Mouse (Mus musculus) A20 (cell line): Measurements from ENCODE around the gene Psma3.
"Not testable (repeated sequence)": the region's sequence is repeated elsewhere in the genome, so short reads cannot be mapped to it uniquely, and the experiment has no call there.

Source experiments
- DNase-seq: peaks from one replicate; pipeline ENCODE4 v3.0.0-alpha.2; 2011; ENCODE audit warnings: low read depth, low spot score

Psma3 gene

DNA sequence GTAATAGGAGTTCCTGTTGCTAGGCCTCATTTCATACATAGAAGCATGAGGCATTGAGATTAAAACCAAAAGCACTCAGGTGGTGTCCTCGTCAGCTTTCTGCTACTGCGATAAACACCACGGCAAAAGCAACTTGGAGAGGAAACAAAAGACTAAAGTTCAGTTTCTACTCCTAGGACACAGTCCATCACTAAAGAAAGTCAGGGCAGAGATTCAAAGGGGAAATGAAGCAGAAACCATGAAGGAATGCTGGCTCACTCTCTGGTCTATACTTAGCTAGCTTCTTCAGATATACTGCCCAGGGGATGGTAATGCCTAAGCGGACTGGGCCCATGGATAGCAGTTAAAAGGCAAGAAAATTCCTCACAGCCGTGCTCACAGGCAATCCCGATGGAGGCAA, 27.0 kb downstream of the Psma3 start:
- DNase-seq, result no peak

DNA sequence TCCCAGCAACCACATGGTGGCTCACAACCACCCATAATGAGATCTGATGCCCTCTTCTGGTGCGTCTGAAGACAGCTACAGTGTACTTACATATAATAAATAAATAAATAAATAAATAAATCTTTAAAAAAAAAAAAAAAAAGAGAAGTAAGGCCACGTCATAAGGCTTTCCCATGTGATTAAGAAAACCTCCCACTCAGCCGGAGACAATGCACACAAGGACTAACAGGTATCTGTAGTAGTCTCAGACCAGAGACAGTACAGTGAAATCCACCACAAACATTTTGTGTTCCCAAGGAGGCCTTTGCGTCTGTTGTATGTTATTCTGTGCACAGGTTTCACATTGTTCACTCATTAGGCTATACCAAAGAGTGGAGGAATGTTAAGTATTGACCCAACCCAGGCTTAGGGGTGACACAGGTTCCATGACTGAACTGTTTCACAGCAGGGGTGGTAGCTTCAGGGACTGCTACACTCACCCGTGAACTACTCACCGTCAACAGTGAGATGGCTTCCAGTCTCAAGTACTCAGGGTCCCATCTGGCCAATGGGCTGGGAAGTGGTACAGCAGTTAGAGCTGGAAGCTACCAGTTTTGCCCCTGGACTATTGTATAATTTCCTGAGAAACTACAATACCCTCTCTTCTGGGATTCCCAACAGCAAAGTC, 29.5 kb downstream of the Psma3 start:
- peak; percentile 19 for DNase-seq

DNA sequence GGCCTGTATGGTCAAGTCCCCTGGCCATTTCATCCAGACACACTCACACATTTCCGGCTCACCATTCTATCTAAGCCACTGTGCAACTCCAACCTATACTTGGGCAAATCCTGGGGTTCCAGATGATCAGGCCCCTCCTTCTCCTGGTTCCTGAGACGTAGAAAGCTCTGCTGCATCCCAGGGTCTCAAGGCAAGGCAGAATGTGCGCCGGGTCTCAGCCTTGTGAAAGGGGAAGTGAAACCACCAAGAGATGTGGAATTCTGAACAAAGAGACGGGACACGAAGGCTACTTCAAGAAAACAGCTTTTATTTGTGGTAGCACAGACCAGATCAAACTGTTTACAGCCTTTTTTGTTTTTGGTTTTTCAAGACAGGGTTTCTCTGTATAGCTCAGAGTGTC, 31.7 kb downstream of the Psma3 start:
- DNase-seq, result no peak

DNA sequence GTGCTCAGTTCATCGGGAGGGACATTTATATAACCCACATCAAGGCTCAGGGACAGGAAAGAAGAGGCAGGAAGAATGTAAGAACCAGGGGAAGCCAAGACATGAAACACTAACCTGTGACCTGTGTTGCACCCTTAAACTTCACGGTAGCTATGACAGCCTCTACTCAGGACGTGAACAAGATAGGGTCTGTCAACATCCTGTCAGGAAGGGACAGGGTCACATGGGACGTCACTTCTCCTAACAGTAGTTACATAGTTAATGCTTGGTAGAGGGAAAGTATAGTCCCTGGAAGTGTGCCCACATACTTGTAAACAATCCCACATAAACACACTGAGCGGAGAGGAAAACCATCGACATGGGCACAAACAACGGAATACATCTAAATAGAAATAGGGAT, 32.5 kb downstream of the Psma3 start:
- no peak for DNase-seq

DNA sequence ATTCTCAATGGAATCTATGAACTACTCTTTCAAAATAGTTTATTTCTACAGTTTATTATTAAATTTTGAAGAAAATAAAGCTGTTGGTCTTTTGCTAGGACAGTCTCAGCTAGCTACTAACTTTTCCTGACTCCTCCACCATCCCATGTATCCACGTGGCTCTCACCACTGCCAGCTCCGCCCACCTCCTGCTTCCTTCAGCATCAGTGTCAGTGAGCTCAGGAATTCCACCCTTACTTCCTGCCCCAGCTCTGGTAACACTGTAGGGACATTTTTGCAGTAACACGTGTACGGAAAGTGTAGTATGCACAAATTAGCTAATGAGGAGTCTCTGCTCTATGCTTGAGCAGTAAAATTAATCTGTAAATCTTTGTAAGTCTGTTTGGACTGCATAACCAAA, 35.3 kb downstream of the Psma3 start:
- no peak for DNase-seq

DNA sequence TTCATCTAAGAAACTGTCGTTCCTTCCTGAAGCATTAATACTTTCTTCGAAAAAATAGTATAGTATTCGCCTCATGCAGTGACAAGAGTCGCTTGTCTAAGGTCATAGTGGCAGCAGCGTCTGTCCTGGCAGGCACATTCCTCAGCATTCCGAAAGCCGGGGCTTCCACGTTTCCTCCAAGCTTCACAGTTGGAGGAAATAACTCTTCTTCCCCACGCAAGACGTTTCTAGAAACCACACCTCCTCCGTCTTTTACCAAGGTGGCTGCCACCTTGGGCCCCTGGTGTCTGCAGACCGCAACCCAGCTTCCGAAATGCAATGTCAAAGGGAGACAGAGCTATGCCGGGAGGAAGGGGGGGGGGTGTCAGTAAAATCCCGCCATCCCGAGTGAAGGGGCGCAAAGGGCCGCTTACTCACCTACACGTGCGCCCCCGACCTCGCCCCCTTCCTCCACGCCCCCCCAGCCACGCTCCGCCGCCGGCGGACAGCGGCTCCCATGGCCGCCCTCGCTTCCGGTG, 40.5 kb downstream of the Psma3 start:
- DNase-seq, result no peak

DNA sequence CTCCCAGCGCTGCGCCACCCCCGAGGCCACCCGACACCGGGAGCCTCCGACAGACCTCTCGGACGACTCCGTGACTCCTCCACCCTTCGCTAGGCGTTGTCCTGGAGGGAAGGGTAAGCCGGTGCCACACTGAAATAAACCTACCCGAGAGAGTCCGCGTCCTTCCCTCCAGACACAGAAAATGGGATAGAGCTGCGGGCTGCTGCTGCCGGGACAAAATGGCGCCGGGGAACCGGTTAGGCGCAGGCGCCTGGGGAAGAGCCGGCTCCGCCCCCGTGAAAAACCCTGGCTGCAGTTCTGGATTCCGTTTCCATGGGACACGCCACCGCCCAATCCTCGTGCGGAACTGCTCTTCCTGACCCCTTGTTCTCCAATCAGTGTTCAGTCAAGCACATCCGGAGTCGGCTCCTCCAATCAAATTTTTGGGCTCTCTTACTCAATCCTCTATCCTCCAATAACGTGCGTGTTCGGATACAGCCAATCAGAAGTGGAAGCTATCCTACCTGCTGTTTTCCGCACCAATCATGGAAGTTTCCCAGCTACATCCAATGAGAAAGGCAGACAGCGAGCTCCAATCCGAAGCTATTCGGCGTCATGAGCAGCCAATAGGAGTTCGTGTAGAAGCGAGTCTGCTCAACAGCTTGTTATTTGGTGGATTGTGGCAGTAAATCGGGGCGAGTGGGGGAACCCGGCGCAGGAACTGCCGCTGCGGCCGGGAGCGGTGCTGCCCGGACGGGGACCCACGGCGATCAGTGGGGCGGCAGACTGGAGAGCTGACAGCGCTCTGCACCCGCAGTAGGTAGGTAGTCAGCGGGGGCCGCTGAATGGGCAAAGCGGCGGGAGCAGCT, 41.2 kb downstream of the Psma3 start, which contains the start of gene Arid4a:
Arid4a (plus strand) TSS at position 628 of the 848 bp plus-strand sequence.
- DNase-seq, result peak; percentile 100

DNA sequence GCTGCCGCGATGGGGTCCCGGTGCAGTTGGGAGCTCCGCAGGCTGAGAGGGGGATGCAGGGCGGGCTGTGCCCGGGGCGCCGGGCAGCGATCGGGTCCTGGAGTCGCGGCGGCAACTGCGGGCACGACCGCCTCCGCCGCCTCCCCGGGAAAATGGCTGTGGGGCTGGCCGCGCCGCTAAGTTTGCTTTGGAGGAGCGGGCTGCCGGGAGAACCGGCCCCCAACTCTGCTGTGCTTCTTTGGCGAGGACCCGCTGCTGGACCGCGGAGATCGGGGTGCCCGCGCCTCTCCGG, 41.7 kb downstream of the Psma3 start:
- no peak for DNase-seq

DNA sequence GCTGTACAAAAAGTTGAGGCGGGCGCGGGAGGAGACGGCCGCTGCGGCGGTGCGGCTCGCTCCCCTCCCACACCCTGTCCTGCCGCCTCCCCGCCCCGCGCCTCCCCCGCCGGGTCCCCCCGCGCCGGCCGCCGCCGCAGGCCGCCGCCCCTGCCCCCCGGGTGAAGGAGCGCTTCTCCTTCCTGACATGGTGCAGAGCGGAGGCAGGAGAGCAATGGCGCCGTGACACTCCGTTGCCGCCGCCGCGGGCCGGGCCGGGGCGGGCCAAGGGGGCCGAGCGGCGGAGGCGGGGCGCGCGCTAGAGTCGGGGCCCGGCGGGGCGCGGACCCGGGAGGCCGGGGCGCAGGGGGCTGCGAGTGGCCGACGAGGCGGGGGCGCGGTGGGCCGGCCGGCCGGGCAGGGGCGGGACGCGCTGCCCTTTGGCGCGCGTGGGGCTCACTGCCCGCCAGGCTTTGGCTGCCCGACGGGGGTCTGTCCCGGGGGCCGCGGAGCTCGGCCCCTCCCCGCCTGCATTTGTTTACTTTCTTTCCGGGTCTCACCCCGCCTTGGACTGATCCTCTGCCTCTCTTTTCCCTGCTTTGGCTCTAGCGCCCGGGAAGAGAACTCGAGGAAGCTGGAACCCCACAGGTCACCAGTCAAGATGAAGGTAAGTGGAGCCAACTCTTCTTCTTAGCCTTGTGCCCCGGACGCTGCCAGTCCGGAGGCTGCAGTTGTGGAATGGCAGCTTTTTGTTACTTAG, 42.3 kb downstream of the Psma3 start:
- DNase-seq, result peak; percentile 57

DNA sequence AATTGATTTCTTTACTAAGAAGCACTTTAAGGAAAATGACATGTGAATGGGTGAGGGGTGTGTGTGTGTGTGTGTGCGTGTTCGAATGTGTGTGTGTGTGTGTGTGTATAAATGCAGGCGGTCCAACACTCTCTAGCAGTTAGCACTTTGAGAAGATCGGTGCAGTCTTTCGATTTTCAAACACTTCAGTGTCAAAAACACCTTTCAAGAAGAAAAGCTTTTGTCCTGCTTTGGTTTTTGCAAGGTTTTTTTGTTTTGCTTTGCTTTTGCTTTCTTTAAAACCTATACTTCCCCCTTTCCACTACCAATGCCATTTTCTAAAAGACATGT, 42.8 kb downstream of the Psma3 start:
- no peak for DNase-seq

DNA sequence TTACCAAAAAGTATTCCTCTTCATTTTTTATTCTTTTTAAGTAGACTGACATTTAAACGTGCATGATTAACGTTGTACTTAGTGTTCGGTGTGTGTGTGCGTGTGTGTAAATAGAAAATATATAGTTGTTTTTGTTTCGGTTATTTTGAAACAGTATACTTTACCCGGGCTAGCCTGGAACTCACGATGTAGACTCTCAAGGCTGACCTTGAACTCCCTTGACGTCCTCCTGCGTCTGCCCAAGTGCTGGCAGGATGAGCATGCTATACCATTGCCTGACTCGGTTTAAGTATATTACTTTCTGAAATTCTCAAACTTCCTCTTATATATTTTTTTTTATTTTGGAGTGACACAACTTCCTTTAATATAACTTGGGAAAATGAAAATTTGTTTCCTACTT, 43.4 kb downstream of the Psma3 start:
- no peak for DNase-seq

DNA sequence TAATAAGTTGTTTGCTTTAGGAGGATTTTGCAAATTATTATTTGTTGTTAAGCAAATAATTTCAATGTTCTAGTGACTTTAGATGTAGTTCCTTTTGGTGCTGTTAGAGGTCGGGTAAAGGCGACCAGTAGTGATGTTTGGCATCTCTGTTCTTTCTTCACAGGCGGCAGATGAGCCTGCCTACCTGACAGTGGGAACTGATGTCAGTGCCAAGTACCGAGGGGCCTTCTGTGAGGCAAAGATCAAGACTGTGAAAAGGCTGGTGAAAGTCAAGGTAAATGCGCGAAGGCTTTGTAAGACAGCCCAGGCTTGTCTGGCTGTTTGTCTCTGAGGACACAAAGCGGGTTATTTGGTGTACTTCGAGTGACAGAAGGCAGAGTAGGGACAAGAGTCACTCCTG, 44.8 kb downstream of the Psma3 start:
- no peak for DNase-seq

DNA sequence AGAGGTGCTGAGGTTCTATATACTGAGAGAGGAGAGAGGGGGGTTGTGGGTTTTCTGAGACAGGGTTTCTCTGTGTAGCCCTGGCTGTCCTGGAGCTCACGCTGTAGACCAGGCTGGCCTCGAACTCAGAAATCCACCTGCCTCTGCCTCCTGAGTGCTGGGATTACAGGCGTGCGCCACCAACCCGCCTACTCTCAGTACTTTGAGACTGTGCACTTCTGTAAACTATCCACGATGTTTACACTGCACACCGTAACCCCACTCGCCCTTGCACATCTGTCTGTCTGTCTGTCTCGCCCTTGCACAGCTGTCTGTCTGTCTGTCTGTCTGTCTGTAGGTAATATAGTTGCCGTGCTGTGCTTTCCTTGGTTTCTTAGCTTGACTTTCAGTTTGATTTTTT, 50.0 kb downstream of the Psma3 start:
- DNase-seq, result no peak

DNA sequence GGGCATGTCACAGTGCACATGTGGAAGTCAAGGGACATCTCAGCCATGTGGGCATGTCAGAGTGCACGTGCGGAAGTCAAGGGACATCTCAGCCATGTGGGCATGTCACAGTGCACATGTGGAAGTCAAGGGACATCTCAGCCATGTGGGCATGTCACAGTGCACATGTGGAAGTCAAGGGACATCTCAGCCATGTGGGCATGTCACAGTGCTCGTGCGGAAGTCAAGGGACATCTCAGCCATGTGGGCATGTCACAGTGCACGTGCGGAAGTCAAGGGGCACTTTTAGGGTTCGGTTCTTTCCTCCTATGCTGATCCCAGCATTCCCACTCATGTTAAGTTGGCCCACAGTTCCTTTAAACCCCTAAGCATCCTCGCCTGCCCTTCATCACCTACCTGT, 53.8 kb downstream of the Psma3 start:
- not testable (repeated sequence) for DNase-seq

DNA sequence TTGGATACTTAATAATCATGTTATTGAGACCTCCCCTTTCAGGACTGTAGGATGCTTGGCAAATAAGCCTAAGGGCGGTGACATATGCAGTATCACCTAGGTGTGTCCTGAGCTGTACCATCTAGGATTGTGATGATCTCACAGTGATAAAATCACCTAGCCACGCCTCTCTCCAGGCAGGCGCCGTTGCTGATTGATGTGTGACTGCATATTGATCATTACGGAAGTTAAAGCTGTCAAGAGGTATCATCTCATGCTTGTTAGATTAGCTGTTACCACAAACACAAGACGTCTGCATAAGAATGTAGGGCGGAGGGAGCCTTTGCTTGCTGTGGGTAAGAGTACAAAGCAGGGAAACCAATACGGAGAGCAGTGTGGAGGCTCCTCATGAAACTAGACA, 55.8 kb downstream of the Psma3 start:
- DNase-seq, result no peak

DNA sequence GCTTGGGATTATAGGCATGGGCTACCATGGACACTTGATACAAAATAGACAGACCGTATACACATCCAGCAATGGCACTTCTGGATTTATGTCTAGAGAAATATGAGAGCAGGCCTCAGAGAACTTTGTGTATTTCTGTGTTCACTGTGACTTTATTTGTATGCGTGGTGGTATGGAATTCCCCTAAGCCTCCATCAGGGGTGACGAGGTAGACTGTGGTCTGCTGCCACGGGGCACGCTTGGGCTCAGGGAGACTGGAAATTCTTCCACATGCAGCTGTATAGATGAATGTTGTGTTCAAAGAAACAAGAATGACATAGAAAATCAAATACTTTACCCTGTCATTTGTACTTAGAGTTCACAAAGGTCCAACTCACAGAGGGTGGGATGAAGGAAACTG, 56.3 kb downstream of the Psma3 start:
- DNase-seq, result no peak

DNA sequence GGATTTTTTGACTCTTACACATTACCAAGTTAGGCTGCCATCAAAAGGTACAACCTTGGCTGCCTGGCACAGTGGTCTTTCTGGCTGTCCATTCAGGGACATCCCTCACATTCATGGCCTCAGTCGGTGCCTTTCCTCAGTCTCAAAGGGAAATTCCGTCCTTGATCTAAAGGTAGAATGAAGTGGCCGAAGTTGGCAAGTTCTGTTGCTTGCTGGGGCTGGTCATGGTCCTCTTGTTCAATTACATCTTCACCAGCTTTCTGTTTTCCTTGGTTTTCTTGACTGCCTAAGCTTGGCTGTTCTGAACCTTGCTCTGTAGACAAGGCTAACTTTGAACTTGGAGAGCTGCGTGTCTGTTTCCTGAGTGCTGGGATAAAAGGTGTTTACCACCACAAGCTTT, 61.4 kb downstream of the Psma3 start:
- no peak for DNase-seq

DNA sequence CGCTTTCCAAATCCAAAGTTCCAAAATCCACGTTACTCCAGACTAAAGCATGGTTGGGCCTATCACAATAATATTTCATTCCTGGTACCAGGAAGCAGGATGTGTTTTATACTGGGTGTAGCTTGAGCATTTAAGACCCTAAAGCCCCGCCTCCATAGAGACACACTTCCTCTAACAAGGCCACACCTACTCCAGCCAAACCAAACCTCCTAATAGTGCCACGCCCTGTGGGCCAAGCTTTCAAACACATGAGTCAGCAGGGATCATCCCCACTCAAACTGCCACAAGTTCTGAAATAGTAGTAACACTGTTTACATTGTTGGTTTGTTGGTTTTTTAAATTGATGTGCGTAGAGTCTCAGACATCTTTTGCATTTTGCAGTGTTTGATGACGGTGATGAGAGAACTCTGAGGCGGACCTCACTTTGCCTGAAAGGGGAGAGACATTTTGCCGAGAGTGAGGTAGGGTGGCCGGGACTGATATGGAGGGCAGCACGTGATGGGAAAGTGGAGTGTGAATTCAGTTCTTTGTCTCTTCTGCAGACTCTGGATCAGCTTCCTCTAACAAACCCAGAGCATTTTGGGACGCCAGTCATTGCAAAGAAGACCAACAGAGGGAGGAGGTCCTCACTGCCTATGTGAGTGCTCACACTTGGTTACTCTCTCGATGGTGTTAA, 62.4 kb downstream of the Psma3 start:
- DNase-seq, result peak; percentile 31

DNA sequence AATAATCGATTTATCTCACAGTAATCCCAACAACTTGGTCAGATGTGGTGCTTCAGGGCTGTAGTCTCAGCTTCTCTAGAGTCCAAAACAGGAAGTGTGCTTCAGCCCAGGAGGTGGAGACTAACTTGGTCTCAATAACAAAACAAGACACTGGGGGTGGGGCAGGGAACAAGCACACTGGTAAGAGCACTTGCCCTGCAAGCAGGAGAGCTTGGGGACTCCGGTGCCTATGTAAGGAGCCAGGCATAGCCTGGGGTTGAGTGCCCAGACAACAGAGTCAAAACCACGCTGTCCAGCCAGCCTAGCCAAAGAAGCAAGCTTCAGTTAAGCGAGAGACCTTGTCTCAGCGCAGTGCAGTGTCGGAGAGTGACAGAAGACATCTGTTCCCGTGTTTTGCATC, 66.0 kb downstream of the Psma3 start:
- DNase-seq, result peak; percentile 79

DNA sequence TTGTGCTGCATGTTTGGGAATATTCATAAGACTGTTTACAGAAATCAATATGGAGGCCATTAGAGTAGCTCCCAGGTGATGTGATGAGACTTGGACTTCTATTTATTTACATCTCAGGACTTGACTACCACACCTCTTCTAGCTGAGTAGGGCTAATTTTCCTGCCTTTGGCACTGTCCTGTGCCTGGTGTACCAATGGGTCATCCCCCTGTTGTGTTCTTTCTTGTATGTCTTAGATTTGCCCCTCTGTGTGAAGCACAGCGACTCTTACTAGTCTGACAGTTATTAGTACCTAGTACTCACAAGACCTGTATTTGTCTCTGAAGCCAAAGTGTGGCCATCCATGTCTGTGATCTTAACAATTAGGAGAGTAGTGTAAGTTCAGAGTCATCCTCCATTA, 68.0 kb downstream of the Psma3 start:
- no peak for DNase-seq

DNA sequence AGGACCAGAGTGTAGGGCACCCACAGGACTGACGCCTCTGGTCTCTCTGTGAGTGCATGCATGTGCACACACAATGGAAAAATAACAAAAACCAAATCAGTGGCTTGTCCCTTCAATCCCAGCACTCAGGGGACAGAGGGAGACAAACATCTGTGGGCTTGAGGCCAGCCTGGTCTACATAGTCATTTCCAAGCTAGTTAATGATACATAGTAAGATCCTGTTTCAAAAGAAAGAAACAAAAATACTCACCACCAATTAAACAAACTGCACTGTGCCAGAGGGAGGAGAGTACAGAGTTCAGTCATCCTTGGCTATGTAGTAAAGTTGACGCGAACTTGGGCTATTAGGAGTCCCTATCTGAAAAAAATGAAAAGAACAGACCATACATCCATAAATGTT, 69.2 kb downstream of the Psma3 start:
- DNase-seq, result no peak

DNA sequence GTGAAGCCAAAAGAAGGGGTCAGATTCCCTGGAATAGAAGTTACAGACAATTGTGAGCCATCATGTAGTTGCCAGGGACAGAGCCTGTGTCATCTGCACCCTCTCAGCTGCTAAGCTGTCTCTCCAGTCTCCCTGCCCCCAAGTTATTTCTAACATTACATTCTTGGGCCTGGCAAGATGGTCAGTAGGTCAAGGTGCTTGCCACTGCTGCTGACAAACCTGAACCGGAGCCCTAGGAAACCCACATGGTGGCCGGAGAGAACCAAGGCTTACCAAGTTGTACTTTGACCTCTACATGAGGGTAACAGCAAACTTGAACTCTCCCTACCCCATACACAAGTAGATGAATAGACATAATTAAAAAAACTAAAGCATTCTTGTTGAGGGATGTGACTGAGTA, 70.1 kb downstream of the Psma3 start:
- no peak for DNase-seq
